Comparison of ENCODE assay signal across 28 mouse cellular contexts in the genomic region with DNA sequence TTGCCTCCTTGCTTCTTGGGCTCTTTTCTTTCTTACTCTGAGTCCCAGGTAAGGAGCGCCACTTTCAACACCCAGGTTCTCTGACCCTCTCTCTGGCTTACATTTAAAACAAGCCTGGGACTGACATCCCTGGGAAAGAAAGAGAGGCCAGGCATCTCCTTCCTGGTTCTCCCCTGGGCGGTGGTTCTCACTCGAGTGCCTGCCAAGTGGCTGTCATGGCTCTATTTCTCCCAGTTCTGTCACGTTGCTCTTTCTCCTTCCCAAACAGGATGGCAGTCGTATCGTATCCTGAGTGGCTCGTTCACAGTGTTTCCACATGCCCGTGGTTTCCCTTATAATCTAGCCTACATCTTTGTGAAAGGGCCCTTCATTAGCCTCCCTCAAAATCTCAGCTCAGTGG. TPM values are rescaled to one million over a fixed set of nuclear protein-coding genes. Genes with fewer than 3 reads are reported as not detected.
"Had no signal": no experiment of that assay in that cellular context is flagged by ENCODE, and none has a peak within 500 bp of the region (broad histone marks: within the 10 kb centered on the region; RNA-seq: fewer than 3 reads in every experiment).

No protein-coding gene starts in this region.

- H3K9ac ChIP-seq: heart, embryonic 12.5 days; hindbrain, embryonic 12.5 days; hindbrain, embryonic 14.5 days; intestine, embryonic 15.5 days; limb, embryonic 12.5 days; liver, embryonic 13.5 days; liver, embryonic 15.5 days; liver, postnatal 0 days had no signal

- H3K27me3 ChIP-seq: hindbrain, embryonic 12.5 days; intestine, embryonic 15.5 days; liver, embryonic 13.5 days had no signal

- H3K9me3 ChIP-seq: heart, embryonic 10.5 days; heart, embryonic 12.5 days; hindbrain, embryonic 12.5 days; intestine, embryonic 15.5 days; limb, embryonic 10.5 days; limb, embryonic 12.5 days; liver, embryonic 13.5 days; liver, embryonic 15.5 days had no signal

- ATAC-seq: hindbrain, embryonic 16.5 days; inflammation-experienced regulatory T-cells, adult 6 months; intestine, embryonic 15.5 days; intestine, postnatal 0 days; liver, postnatal 0 days had no signal

- H3K27ac ChIP-seq: heart, embryonic 10.5 days; hindbrain, embryonic 10.5 days; hindbrain, embryonic 12.5 days; hindbrain, embryonic 14.5 days; intestine, embryonic 15.5 days; left cerebral cortex, adult 2 months; limb, embryonic 10.5 days; limb, embryonic 12.5 days; liver, embryonic 13.5 days; liver, embryonic 15.5 days had no signal

- H3K36me3 ChIP-seq: heart, embryonic 10.5 days; heart, embryonic 12.5 days; hindbrain, embryonic 10.5 days; hindbrain, embryonic 12.5 days; intestine, embryonic 15.5 days; limb, embryonic 10.5 days; limb, embryonic 12.5 days; liver, embryonic 13.5 days; liver, embryonic 15.5 days had no signal

- H3K4me1 ChIP-seq: heart, embryonic 10.5 days; heart, embryonic 12.5 days; intestine, embryonic 15.5 days; limb, embryonic 12.5 days; liver, embryonic 13.5 days; liver, embryonic 15.5 days had no signal

- DNase-seq: gastrocnemius, postnatal 14 days; heart, adult 18-20 months; heart, postnatal 10 days; heart, postnatal 4 days; kidney, adult 18-20 months; kidney, adult 8-10 months; kidney, postnatal 10 days; kidney, postnatal 25 days; kidney, postnatal 4 days; layer of hippocampus, adult 9-11 months; liver; liver, embryonic 13.5 days; liver, postnatal 0 days had no signal

- H3K4me2 ChIP-seq: heart, embryonic 12.5 days; hindbrain, embryonic 12.5 days; hindbrain, embryonic 14.5 days; intestine, embryonic 15.5 days; limb, embryonic 12.5 days; liver, embryonic 11.5 days; liver, embryonic 13.5 days; liver, embryonic 15.5 days had no signal

- H3K4me3 ChIP-seq: heart, embryonic 10.5 days; heart, embryonic 12.5 days; hindbrain, embryonic 10.5 days; hindbrain, embryonic 12.5 days; intestine, embryonic 15.5 days; left cerebral cortex, adult 2 months; limb, embryonic 10.5 days; limb, embryonic 12.5 days; liver, embryonic 13.5 days; liver, embryonic 15.5 days had no signal

RNA-seq across cellular contexts. Expression of gene Unc5a, which starts 23.7 kb away (rescaled TPM):
- total RNA-seq: granulocyte monocyte progenitor cell, adult 5-6 weeks had no signal
